Mouse (Mus musculus) urinary bladder, postnatal 25 days (tissue): ENCODE results near the gene Krt28.

Source experiments
- DNase-seq: peaks from one replicate; pipeline ENCODE4 v3.0.0; 2022; ENCODE audit warnings: low spot score

Gene Krt28

GRCm38 (mm10) chr11:99374803-99375202 lies at the start of gene Krt28:
Gene Krt28, minus strand, starts transcription at chr11:99374903.
- DNase-seq, result no peak

DNA sequence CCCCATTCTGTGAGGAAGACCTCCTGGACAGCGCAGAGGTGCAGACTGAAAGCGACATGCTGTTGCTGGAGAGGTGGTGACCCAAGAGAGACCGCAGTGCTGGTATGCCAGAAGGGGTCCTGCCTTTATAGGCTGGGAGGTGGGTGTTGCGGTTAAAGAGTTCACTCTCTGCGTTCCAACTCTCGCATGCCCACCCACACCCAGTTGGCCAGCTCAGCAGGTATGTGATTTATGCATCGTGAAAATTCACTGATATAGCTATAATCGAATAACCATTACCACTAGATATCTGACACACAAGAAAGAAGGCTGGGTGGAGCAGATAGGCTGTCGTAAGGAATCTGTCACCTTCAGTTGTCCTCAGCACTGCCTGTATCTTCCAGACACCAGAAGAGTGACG lies 47.5 kb upstream of the Krt28 start, which contains the start of gene Krt12:
Gene Krt12, minus strand, starts transcription at position 101 of the 400 bp plus-strand sequence.
- no peak for DNase-seq

- no peak for DNase-seq
Measured at GRCm38 (mm10) chr11:99420586-99420985, 45.9 kb upstream of the Krt28 start.

DNA sequence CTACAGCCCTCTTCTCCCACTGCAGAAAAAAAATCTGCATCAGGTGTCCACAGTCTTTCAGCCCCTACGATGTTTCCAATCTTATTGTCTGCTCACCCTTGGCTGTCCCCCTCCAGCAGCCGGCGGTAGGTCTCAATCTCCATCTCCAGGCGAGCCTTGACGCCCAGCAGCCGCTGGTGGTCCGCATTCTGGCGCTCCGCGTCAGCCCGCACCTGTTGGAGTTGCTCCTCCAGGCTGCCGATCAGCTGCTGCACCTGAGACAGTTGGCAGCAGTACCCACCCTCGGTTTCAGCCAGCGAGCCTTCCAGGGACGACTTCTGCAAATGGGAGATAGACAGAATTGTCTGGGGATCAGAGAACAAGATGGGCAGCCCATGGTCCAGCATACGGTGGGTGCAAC lies 43.1 kb upstream of the Krt28 start:
- DNase-seq, result no peak

- DNase-seq, result no peak
Measured at GRCm38 (mm10) chr11:99416902-99417301, 42.2 kb upstream of the Krt28 start.

DNA sequence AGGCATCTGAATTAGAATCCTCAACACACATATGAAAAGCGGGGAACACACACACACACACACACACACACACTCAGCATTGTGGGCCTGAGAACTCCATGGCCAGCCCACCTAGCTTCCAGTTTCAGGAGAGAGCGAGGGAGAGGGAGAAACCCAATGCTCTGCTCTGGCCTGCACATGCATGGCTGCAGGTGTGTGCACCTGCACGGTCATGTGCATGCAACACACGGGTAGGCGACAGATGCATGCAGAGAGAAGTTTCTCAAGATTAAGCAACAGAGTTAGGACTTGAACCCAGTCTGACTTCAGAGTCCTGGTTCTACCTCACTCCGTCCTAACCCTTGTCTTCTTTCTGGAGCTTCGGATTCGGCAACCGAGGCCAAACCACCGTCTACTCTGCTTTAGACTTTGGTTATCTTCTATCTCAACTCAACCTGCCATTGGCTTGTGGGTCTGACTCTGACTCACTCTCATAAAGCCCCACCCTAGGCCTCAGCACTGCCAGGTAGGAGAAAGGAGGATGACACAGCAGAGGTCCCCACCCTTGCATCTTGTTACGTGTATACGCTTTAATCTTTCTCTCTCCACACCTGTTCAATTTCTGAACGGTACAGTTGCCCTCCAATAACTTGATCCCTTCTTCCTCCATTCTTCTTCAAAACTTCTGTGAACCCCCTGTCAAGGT lies 39.9 kb upstream of the Krt28 start:
- DNase-seq, result no peak

GRCm38 (mm10) chr11:99413247-99413646 lies 38.5 kb upstream of the Krt28 start:
- peak; percentile 56 for DNase-seq

- DNase-seq, result no peak
Measured at GRCm38 (mm10) chr11:99406186-99406585, 31.5 kb upstream of the Krt28 start.

DNA sequence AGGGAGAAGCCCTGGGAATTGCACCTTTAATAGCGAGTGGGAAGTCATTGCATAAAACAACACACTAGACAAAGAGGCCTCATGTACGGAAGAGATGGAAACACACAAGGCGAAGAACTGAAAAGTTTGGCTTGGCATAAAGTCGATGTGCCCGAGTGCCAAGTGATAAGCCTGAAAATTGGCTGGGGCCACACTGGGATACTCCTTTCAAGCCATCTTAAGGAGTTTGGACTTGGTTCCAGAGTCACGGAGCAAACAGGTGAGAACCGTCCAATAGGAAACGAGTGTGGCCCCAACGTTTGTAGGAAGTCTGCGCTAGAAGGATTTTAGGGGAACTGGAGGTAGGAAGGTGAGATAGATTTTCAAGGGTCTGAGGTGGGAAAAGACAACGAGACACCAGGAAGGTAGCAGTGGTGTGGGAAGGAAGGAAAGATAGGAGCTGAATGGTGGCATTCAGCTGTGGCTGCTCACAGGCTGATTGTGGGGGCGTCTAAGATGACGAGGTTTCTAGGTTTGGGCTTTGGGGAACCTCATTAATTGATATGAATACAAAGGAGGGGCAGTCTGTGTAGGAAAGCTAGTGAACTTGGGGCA lies 25.4 kb upstream of the Krt28 start:
- DNase-seq, result no peak

GRCm38 (mm10) chr11:99398832-99399231 lies 24.1 kb upstream of the Krt28 start:
- DNase-seq, result no peak

- no peak for DNase-seq
Measured at GRCm38 (mm10) chr11:99398084-99398483, 23.4 kb upstream of the Krt28 start.

GRCm38 (mm10) chr11:99396661-99397060 lies 22.0 kb upstream of the Krt28 start:
- no peak for DNase-seq

GRCm38 (mm10) chr11:99396034-99396433 lies 21.3 kb upstream of the Krt28 start:
- no peak for DNase-seq

DNA sequence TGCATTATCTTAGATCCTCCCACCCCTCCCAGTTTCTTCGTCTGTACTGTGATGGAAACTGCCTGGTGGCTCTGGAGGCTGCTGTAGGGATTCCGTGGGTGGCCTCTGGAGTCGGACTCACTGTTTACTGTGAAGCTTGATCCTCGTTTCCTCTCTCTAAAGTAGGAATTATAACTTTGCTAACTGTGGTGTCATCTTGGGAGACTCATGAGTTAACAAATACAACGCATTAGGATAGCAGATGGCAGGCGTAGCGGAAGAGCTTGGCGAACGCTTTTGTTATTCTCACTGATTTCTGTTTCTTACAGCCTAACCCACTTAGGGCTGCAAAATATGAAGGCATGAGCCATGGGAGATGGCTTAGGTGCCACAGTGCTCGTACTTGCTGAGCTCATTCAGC lies 17.8 kb upstream of the Krt28 start:
- DNase-seq, result no peak

DNA sequence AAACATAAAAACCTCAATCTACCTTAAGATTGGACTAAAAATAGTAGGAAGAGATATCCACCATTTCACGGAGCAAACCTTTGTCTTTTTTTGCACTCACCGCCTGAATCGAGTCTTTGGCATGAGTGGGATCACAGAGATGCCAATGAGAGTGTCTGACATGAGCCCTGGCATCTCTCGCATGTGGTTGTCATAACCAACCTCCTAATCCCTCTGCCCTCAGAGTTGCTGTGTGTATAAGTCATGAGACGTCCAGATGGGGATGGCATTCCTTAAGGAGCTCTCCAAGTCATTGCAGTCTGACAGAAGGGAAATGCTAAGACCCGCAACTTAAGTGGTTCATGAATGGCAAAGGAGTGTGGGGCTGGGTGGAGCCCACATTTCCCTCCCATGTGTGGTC lies 16.7 kb upstream of the Krt28 start:
- DNase-seq, result no peak

DNA sequence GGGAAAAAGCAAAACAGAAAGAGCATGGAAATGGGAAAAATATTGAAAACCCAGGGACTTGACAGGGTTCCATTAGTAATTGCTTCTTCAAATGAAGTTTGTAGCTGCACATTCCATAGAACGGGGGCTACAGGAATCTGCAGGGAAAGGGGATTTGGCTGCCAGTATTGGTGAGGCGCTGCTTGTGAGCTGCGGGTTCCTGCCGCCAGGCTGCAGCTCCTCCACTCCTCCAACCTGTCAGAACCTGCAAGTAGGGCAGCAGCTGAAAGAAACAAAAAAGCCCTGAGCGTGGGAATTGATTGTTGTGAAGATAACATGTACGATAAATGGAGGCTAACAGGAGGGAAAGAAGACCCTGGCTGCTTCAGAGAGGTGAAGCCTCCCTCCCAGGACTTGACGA lies 16.2 kb upstream of the Krt28 start:
- DNase-seq, result no peak

DNA sequence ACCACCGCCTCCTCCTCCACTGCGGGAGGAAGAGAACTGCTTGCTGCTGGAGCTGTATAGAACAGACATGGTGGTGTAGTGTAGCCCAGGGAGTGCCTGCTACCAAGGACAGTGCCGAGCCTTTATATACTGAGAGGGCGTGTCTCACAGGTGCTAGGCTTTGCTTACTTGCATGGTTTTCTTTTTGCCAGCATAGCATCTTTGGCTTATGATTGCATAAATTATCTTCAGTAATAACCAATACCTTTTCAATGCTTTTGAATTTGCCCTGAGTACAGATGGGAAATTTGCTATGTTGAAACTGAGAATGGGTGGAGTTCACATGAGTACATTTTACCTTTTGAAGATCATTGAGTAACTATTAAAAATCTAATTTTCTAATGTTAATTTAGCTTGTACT lies 14.6 kb upstream of the Krt28 start, which contains the start of gene Krt10:
Gene Krt10, minus strand, starts transcription at position 101 of the 400 bp plus-strand sequence.
- DNase-seq, result no peak

- no peak for DNase-seq
Measured at GRCm38 (mm10) chr11:99388661-99389060, 14.0 kb upstream of the Krt28 start.

GRCm38 (mm10) chr11:99385813-99386721 lies 11.4 kb upstream of the Krt28 start:
- peak; percentile 81 for DNase-seq

GRCm38 (mm10) chr11:99379568-99379967 lies 4.9 kb upstream of the Krt28 start:
- DNase-seq, result peak; percentile 82

- DNase-seq, result no peak
Measured at GRCm38 (mm10) chr11:99369853-99370451, 4.8 kb downstream of the Krt28 start.

DNA sequence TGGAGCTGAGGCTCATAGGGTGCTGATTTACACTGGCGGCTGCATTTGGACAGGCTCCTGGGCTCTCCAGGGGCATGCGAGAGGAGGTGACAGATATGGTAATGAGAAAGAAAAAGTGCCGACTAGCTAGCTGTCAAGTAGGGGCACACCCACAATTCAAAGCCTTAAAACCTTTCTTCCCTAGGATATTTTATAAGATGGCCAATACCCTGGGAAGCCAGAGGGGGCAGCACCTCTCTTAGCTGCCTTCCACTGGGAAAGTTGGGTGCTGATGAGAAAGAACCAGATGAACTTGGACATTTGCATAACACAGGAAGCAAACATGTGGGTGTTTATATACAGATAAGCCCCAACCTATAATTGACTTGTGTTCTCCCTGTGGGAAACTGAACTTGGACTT lies 5.5 kb downstream of the Krt28 start:
- no peak for DNase-seq
